Comparison of ENCODE assay signal across 26 mouse cellular contexts in genomic region chr5:30574367-30574766, GRCm38 (mm10). TPM values are rescaled to one million over a fixed set of nuclear protein-coding genes. Genes with fewer than 3 reads are reported as not detected.
A peak's percentile ranks its signal among the peaks of the same experiment; 100 is the strongest.
DNase-seq lines count a peak whose midpoint lies in the region; ATAC-seq and TF ChIP-seq lines count a peak whose summit lies in the region.
"Had no signal": no experiment of that assay in that cellular context is flagged by ENCODE, and none has a peak within 500 bp of the region (broad histone marks: within the 10 kb centered on the region; RNA-seq: fewer than 3 reads in every experiment).

No protein-coding gene starts in this region.

- WGBS in heart, adult 2 months = 63% methylated on average over 8 of the region's 8 CpGs
- 63% methylated on average over 8 of the region's 8 CpGs for WGBS in heart, embryonic 15.5 days
- WGBS in midbrain, embryonic 16.5 days = 92% methylated on average over 8 of the region's 8 CpGs

- ATAC-seq in heart, embryonic 15.5 days (replicated peaks; ENCODE audit: insufficient number of reproducible peaks, insufficient read depth, low FRiP score, low read depth) = no peak
- no peak for ATAC-seq in midbrain, embryonic 16.5 days
- ATAC-seq: inflammation-experienced regulatory T-cells, adult 6 months; liver, embryonic 12.5 days had no signal

- no peak overlapping the region for H3K9ac ChIP-seq in heart, adult 2 months (ENCODE audit: low read depth, low read length)
- no peak overlapping the region for H3K9ac ChIP-seq in heart, embryonic 15.5 days
- no peak overlapping the region for H3K9ac ChIP-seq in midbrain, embryonic 16.5 days (ENCODE audit: low read depth, low read length)
- H3K9ac ChIP-seq: liver, embryonic 12.5 days; lung, embryonic 15.5 days had no signal

- peak in 1 of 2 experiments; percentile 58 for DNase-seq in heart, adult 2 months
- no peak for DNase-seq in heart, adult 8-10 months (ENCODE audit: low spot score)
- peak; percentile 29 for DNase-seq in ZHBTc4 (ENCODE audit: low read depth, low spot score)
- peak; percentile 79 to 83 for DNase-seq in adrenal gland, postnatal 36 days
- DNase-seq in kidney, adult 9 months = no peak
- no peak for DNase-seq in urinary bladder, adult 18-20 months (ENCODE audit: low spot score in 2 of 2)
- DNase-seq: cerebellum, adult 8-10 months; gastrocnemius, postnatal 14 days; midbrain, embryonic 14.5 days; right cerebral cortex, adult 18-20 months had no signal

- H3K4me1 ChIP-seq in heart, adult 2 months (ENCODE audit: control insufficient read depth, insufficient read depth, low read length) = peaks cover 3% of the 10 kb centered on the region; the same call in 1 of the 2 replicates
- H3K4me1 ChIP-seq in heart, embryonic 15.5 days (replicated peaks) = peaks cover 63% of the 10 kb centered on the region
- no peaks in the 10 kb centered on the region for H3K4me1 ChIP-seq in midbrain, embryonic 16.5 days (ENCODE audit: control insufficient read depth, insufficient read depth, low read length)
- H3K4me1 ChIP-seq: forebrain, embryonic 10.5 days; hindbrain, embryonic 10.5 days; lung, embryonic 15.5 days had no signal

- H3K9me3 ChIP-seq in heart, embryonic 15.5 days (replicated peaks) = no peaks in the 10 kb centered on the region
- no peaks in the 10 kb centered on the region for H3K9me3 ChIP-seq in midbrain, embryonic 16.5 days (replicated peaks; ENCODE audit: control insufficient read depth, low read length, poor library complexity, severe bottlenecking)
- H3K9me3 ChIP-seq: forebrain, embryonic 10.5 days; hindbrain, embryonic 10.5 days; liver, embryonic 12.5 days; lung, embryonic 15.5 days had no signal

- no peaks in the 10 kb centered on the region for H3K36me3 ChIP-seq in heart, adult 2 months (ENCODE audit: control insufficient read depth, insufficient read depth, low read length)
- H3K36me3 ChIP-seq in heart, embryonic 15.5 days = no peaks in the 10 kb centered on the region
- no peaks in the 10 kb centered on the region for H3K36me3 ChIP-seq in midbrain, embryonic 16.5 days (ENCODE audit: control insufficient read depth, insufficient read depth, low read length)
- H3K36me3 ChIP-seq: forebrain, embryonic 10.5 days; hindbrain, embryonic 10.5 days; liver, embryonic 12.5 days; lung, embryonic 15.5 days had no signal

- H3K27me3 ChIP-seq in heart, adult 2 months (ENCODE audit: control insufficient read depth, insufficient read depth, low read length) = no peaks in the 10 kb centered on the region
- no peaks in the 10 kb centered on the region for H3K27me3 ChIP-seq in heart, embryonic 15.5 days
- H3K27me3 ChIP-seq in midbrain, embryonic 16.5 days (ENCODE audit: control insufficient read depth, insufficient read depth, low read depth, low read length) = no peaks in the 10 kb centered on the region
- H3K27me3 ChIP-seq: lung, embryonic 15.5 days had no signal

- peak; percentile 56; the same call in 1 of the 2 replicates for TF ChIP-seq EP300 in heart, adult 2 months (IDR thresholded peaks at IDR 0.05; ENCODE audit: insufficient read depth, low read depth, low read length)

- TF ChIP-seq POLR2A in heart, adult 2 months (IDR thresholded peaks at IDR 0.05; ENCODE audit: insufficient read depth, low read depth, low read length) = peak; percentile 30; the same call in 1 of the 2 replicates

- peak overlapping the region; percentile 71 for H3K27ac ChIP-seq in heart, adult 2 months
- H3K27ac ChIP-seq in heart, embryonic 15.5 days = peak overlapping the region; percentile 51
- H3K27ac ChIP-seq in midbrain, embryonic 16.5 days (ENCODE audit: low read length) = no peak overlapping the region
- H3K27ac ChIP-seq: forebrain, embryonic 10.5 days; hindbrain, embryonic 10.5 days; kidney, postnatal 0 days; layer of hippocampus, adult 2 months; left cerebral cortex, adult 2 months; liver, embryonic 12.5 days; lung, embryonic 15.5 days had no signal

- no peaks in the 10 kb centered on the region for H3K79me2 ChIP-seq in heart, adult 2 months (replicated peaks; ENCODE audit: control insufficient read depth, insufficient read depth, low read length)

- peak; percentile 30 for TF ChIP-seq CTCF in heart, adult 2 months (IDR thresholded peaks at IDR 0.05)

- no peak overlapping the region for H3K4me3 ChIP-seq in heart, adult 2 months
- H3K4me3 ChIP-seq in heart, embryonic 15.5 days = no peak overlapping the region
- no peak overlapping the region for H3K4me3 ChIP-seq in midbrain, embryonic 16.5 days (ENCODE audit: low read depth, low read length)
- H3K4me3 ChIP-seq: forebrain, embryonic 10.5 days; hindbrain, embryonic 10.5 days; layer of hippocampus, adult 2 months; left cerebral cortex, adult 2 months; liver, embryonic 12.5 days; lung, embryonic 15.5 days had no signal

- no peak overlapping the region for H3K4me2 ChIP-seq in heart, embryonic 15.5 days
- H3K4me2 ChIP-seq in midbrain, embryonic 16.5 days (ENCODE audit: low read length) = no peak overlapping the region
- H3K4me2 ChIP-seq: liver, embryonic 12.5 days; lung, embryonic 15.5 days had no signal

- intact Hi-C loops in heart, adult 2 months (cut with DNase I) = loop anchor here (5.0 kb wide), 1 partner anchor 52 kb away; no protein-coding TSS in a partner anchor

RNA-seq across cellular contexts. Expression of gene Kcnk3, which starts 13.6 kb away (rescaled TPM):
- 100 to 1,000 TPM; 259 to 300 TPM for total RNA-seq in heart, adult 2 months (2021)
- 382 and 432 TPM in 2 replicates for polyA plus RNA-seq in heart, adult 2 months (2012; rRNA removed)
- total RNA-seq in heart, adult 8-10 months (2022) = 100 to 1,000 TPM; 268 to 282 (median 276) TPM
- 1,000 to 10,000 TPM; 1,187 to 1,472 TPM for total RNA-seq in adrenal gland, postnatal 36 days (2021)
- polyA plus RNA-seq in heart, embryonic 15.5 days (2015; fragmentation: Nextera tagmentation; extraction: Ambion mirVana) = 16.5 and 27.5 TPM in 2 replicates
- polyA plus RNA-seq in midbrain, embryonic 16.5 days (2015; fragmentation: Nextera tagmentation; extraction: Ambion mirVana) = 6.1 and 6.6 TPM in 2 replicates
- total RNA-seq: megakaryocyte, adult 5-6 weeks had no signal
- polyA plus RNA-seq: C2C12 had no signal

RNA-seq across cellular contexts. Expression of gene Cib4, which starts 28.7 kb away (rescaled TPM):
- not detected for total RNA-seq in heart, adult 2 months (2021)
- 0.56 TPM in 1 of 2 replicates, not detected in the other for polyA plus RNA-seq in heart, adult 2 months (2012; rRNA removed)
- not detected for total RNA-seq in heart, adult 8-10 months (2022)
- total RNA-seq in adrenal gland, postnatal 36 days (2021) = 1 to 10 TPM; 1.4 to 4.0 TPM
- polyA plus RNA-seq in heart, embryonic 15.5 days (2015; fragmentation: Nextera tagmentation; extraction: Ambion mirVana) = not detected in 2 replicates
- polyA plus RNA-seq in midbrain, embryonic 16.5 days (2015; fragmentation: Nextera tagmentation; extraction: Ambion mirVana) = not detected in 2 replicates
- total RNA-seq: gastrocnemius, postnatal 14 days; layer of hippocampus, adult 2 months; left cerebral cortex, adult 2 months; megakaryocyte, adult 5-6 weeks had no signal
- polyA plus RNA-seq: C2C12; embryonic facial prominence, embryonic 14.5 days; forebrain, embryonic 10.5 days; frontal cortex, adult 2 months; hindbrain, embryonic 10.5 days; inflammation-experienced regulatory T-cells, adult 6 months; kidney, postnatal 0 days; limb, embryonic 11.5 days; liver, embryonic 12.5 days; midbrain, embryonic 14.5 days; thymus, postnatal 0 days had no signal

Comparison
In these comparisons a context has a peak if more than half of its experiments do, and no peak if none do; other contexts are left out.
1. DNase-seq: peak in ZHBTc4 (single experiment) and adrenal gland, postnatal 36 days (2 of 2); none in heart, adult 8-10 months (single experiment), kidney, adult 9 months (single experiment) and urinary bladder, adult 18-20 months (0 of 2).